Mouse (Mus musculus) E14TG2a.4 (cell line): ENCODE data around the gene Tldc2.

ENCODE experiments used
- CTCF ChIP-seq: conservative IDR thresholded peaks from 2 replicates; pipeline ENCODE4 v1.5.1; 2014; ENCODE audit warnings: low read length
- POU5F1 ChIP-seq: IDR thresholded peaks from 2 replicates; pipeline ENCODE4 v1.6.1; 2014; ENCODE audit warnings: low read length, borderline replicate concordance

GRCm38 (mm10) chr2:157043556-157043955 is 43.3 kb upstream of the Tldc2 start:
- TF ChIP-seq CTCF = no peak
- no peak for TF ChIP-seq POU5F1
